Mouse (Mus musculus): ENCODE results near the gene Disp1.

Disp1 gene

DNA sequence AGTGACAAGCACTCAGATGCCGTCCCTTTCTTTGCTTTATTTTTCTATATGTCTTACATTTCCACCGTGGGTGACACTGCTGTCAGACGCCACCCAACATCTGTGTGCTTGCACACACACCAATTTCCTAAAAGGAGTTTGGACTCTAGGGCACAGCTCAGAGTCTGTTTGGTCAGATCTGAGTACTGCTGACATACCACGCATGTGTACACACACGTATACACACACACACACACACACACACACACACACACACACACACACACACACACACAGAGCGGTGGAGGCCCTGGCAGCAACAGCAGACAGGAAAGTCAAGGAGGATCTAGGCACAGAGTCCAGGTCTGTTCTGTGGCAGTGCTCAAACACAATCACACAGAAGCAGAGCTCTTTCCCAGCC is 61.1 kb downstream of the Disp1 start:
- DNase-seq = no peak

DNA sequence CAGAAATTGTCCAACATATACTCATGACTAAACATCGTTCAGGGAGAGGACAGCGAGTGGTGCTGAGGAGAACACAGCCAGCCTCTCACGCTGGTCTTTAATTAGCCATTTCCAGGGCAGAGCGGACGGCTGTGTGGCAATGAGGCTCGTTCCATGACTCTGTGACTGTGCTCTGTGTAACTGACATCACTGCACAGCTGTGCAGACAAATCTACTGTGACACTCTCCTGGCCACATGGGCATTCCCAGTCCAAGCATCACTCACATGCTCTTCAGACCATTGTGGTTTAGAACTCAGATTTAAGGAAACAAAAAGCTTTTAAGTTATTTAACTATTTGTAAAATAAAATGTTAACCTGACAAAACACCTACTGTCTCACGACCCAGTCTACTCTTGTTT is 62.1 kb downstream of the Disp1 start:
- no peak for DNase-seq

DNA sequence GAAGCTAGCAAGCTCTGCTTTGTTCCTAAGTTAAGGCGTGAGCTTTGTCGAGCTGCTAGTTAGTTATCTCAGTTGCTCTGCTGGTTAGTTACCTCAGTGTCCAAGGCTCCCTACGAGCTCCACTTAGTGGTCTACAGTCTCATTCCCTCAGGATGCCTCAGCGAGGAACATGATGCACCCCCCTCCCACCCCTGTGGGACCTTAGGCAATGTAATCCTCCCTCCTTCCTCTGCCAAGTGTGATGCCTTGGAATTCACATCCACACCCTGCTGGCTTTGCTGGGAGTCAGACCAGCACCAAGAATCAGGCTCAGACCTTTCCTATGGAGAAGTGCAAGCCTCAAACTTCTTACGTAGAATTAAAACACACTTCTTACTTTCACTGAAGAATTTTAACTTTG is 65.7 kb downstream of the Disp1 start:
- no peak for DNase-seq

DNA sequence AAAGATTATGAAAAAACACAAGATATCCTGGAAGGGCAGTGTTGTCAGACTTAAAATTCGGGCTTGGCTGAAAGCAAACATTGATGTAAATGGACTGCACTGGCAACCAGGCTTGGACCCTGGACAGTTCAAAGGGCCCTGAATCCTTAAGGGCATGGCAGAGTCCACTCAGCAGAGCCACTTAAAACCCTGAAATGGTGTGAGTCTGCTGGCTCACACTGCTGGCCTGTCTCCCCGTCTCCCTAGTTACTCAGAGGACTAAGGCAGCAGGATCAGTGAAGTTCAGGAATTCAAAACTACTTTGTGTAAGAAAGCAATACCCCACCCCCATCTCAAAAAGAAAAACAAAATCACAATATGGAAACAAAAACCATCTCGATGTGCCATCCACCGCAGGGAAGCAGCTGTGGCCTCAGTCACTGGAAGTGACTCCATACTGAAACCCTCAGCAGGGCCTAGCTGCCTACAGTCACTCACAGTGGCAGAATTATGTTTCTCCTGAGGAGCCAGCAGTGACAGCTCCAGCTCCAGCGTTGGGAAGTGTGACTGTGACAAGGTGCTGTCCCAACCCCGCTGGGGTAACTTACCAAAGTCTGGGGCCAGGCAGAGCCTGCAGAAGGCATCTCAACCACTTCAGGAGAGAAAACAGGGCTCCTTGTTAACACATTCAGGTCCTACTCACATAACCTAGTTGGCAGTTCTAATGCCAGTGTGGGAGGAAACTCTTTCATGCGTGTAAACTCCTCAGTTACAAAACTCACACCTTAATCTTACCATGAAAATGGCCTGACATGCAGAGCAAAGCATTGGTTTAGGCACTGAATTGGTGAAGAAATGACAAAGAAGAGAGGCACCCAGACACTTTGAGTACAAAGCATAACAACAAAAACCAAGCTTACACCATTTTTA is 66.8 kb downstream of the Disp1 start:
- DNase-seq = no peak

DNA sequence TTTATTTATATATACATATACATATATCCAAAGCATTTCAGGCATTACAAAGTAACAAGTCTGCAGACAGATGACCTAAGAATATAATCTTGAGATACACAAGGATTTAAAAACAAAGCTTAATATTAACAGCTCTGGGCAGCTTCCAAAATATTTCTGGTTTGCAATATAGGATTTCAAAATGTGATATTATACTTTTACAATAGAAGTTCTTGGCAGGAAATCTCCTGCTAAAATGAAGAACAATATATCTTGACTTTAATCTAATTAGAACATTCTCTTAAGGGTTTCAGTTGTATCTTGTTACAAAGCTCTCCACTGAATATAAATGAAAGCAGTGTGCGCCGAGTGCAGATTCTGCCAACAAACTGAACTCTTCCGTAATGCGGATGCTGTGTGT is 68.0 kb downstream of the Disp1 start:
- DNase-seq = no peak

DNA sequence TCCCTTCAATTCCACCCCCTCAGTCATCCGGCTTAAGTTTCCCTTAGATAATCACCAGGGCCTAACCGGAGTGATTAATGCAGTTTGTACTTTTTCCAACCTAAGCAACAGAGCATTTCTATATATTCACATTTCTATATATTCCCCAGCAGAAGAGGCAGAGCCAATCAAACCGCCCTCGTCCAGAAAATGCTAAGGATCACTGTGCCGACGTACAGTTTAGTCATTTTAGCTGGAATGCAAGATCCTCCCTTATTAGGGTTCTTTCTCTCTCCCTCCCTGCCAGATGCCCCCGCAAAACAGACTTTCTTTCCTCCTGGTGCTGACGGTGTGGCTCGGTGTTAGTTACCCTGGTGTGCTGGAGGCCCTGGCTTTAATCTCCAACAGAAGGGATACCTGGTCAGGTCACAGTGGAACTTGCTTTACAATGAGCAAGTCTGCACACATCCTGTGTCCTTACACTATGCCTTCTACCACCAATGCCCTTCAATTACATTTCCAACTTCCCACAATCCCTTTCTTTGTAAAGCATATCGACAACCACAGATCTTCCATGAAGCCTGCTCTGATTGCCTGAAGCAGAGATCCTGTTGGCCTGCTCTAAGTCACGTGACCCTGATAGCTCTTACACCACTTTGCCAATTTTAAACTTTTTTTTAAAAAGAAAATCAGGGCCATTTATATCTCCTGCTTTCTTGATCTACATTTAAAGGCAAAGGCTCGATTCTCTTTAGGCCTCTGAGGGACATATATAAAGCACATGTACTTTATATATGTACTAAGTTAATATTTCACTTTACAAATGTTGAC is 69.6 kb downstream of the Disp1 start:
- DNase-seq = no peak

DNA sequence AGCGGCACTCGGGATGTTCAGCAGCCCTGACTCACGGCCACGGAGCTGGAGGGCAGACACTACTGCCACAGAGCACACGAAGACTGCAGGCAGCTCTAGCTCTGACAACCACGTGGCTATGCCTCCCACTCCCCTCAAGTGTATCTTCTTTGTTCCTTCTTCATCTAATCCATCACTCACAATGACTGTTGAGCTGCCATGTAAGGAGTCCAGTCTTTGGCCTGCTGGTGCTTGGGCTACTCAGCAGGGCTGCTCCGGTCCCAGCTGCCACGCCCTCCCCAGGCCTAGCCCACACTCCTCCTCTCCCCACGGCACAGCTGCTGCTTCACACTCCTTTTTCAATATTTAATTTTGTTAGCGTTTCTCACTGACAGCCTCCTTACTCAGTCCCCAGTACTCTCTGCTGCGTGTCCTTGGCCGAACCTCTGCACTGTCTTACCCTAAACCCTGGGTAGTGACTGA is 70.9 kb downstream of the Disp1 start:
- DNase-seq = peak; percentile 11

DNA sequence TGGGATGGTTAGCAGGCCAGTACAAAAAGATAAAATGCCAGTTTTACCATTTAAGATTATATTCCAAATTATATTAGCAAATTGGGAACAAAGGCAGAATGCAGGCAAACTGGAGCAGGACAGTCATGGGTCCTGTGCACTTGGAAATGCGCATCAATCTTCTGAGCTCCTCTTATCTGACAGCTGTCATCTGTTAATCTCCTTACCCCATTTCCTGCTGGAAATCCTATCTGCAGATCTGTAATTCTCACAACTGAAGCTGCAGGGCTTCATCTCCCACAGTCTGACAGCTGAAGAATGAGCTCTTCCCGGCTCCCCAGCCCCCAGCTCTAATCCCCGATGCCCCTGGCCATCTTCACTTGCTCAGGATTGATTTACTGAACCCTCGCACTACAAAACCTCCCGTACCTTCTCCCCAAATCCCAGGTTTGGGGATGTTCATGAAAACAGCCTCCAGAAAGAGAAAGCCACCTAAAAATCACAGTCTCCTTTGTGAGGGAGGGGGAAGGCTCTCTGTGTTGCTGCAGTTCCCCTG is 71.7 kb downstream of the Disp1 start:
- peak; percentile 9 for DNase-seq

DNA sequence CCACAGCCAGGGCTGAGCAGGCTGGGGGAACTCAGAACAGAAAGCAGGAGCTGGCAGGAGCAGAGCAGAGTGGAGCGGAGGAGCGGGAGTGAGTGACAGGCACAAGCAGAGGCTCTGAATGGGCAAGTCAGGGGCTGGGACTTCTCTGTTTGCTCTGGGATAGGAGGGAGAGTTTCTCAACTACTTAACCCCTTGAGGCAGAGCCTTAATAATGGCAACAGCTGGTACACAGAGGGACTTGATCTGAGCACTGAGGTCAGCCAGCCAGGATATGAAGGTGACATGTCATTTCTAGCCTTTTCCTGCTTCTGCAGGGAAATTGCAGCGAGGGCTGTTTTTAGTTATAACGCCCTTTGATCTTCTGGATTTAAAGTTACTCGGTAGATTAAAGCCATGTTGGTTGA is 73.9 kb downstream of the Disp1 start:
- peak; percentile 37 for DNase-seq

DNA sequence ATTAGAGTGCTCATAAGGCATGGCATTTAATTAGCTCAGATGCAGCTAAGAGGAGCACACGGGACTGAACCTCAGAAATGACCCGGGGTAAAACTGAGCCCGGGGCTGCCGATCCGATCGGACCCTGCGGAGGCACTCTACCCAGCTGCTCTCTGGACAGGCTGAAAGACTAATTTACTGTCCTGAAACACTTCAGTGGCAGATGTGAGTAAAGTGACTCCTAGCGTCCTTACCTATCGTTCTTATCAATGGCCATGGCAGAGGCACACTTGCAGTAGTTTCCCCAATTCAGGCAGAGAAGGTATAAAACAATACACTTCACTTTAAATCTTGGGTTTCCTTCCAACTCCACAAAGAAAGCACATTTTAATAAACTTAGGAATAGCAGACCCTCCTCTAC is 74.5 kb downstream of the Disp1 start:
- DNase-seq = no peak

DNA sequence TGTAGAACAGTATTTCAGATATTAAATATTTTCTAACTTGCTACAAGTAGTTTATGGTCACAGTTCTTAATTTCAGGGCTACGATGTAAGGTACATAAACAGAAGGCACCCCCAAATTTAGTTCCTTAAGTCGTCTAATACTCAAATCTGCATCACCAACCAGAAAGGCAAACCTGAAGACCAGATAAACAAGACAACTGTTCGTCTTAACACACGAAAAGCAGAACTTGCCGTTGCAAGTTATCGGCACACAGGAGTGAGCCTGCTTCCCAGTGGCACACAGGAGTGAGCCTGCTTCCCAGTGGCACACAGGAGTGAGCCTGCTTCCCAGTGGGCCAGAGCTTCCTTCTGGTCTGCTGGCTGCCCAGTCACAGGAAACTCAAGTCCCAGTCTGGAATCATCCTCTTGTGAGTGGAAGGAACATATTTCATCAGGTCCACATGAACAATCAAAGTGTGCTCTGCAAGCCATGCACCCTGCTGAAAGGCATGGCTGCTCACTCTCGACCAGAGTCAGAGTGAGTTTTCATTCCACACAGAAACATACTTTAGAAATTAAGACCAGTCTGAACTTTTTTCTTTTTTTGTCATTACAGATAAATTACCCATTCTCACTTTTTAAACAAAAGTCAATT is 75.1 kb downstream of the Disp1 start:
- DNase-seq = no peak

DNA sequence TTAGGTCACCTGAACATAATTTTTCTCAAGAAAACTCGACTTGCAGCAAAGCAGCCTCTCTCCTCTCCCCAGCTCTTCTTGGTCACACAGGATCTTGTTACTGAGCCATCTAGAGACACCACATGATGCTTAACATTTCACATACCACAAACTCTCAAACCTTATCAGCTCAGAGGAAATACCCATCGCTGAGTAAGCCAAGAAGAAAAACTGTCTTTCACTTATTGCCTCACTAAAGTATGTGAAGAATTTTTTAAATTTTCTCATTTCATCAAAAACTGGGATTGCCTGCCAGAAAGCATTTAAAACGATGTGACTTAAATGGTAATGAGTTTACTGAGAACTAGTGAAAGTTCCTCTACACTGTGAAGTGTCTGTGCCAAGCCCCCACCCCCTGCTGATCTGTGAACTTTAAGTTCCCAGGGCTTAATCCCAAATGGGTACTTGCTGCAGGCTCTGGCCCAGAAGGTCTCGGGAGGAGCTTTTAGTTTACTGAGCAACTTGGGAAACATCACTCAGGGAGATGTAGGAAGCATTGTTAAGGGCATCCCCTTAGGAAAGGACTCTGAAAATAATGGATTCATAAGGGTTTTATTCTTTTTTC is 76.6 kb downstream of the Disp1 start:
- no peak for DNase-seq

DNA sequence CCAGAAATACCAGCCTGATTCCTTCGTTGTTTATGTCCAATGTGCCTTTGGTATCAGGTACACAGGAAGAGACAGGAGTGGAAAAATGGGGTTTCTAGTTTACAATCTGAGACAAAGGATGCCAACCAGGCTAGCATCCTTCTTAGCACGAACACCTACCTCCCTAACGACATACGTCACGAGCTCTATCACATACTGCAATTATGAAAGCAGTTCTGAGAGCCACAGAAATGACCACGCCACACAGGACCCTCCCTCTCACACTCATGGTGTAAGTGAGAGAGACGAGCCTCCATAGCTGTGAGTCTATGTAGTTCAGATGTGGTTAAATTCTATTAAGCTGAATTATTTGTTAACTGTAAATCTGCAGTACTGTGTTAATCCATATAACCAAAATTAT is 78.1 kb downstream of the Disp1 start:
- no peak for DNase-seq

DNA sequence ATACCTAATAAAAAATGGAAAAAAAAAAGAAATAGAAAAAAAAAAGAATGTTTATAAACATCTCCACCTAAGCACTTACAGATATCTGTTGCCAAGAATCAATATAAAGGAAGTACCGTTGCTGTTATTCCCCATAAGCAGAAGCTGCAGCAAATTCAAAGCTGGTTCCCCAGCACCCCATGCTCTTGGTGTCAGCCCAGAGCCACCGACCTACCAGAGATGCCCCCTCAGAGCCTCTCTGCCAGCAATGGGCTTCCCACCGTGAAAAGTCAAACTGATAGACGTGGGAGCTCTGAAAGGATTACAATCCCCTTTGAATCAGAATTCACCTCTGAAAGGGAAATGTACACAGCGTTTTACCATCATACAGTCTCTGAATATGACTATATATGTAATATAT is 78.8 kb downstream of the Disp1 start:
- DNase-seq = no peak

DNA sequence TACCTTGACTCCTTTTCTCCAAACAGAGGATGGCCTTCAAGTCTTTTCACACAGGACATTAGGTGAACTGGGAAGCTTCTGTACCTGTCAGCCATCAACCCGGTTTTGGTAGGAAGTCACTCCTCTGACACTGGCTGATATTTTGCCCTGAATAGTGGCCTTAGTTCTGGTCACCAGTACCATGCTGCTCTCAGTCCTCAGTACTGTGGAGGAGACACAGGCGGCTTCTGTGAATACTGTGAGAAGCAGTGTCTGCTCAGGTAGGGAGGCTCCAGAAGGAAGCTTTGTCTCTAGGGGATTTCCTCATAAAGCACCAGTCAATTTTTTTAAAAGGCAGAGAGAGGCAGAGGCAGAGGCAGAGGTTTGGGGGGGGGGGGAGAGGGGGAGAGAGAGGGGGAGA is 80.0 kb downstream of the Disp1 start:
- DNase-seq = no peak

DNA sequence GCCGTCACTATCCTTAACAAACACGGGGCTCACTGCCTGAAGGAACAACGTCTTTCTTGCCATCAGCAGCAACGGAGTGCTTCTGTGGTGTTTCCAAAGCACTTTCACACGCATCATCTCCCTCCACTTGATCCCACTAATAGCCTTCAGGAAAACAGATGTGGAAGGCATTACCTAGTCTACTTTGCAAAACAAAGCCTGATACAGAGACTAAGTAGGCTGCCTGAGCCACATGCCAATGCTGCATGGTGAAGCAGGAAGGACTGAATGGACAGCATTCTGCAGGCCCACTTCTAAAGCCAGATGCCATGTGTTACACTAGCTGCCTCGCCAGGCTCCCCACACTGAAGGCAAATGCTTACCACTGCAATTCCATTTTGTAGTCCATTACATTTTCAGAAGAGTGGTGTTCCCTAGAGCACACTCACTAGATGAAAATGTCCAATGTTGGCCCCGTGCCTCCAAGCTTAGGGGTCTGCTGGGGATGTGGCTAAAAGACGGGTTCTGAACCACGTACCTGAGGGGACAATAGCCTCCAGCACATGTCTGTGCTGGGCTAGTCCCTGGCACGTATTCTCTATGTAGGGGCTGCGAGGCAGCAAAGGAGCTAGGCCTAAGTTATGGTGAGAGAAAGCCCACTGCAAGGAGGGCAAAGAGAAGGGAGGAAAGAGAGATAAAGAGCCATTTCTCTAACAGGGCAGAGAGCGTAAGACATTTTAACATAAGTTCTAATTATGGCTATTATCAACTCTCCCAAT is 80.6 kb downstream of the Disp1 start:
- DNase-seq = no peak

DNA sequence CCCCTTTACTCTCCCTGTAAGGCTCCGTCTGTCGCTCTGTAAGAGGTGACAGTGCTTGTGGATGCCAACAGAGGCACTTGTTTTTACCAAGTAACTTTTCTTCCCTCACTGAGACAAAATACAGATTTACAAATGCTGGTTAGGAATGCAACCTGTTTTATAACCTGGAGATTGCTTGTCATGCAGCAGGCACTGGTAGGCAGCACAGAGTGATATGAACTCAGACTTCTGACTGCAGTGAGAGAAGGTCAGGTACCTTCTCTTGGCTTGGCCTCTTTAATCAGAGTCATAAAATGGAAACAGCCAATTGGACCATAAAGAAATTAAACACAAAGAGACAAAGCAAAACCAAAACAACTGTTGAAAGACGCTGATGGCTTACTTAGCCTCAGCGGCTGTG is 83.2 kb downstream of the Disp1 start:
- DNase-seq = no peak

DNA sequence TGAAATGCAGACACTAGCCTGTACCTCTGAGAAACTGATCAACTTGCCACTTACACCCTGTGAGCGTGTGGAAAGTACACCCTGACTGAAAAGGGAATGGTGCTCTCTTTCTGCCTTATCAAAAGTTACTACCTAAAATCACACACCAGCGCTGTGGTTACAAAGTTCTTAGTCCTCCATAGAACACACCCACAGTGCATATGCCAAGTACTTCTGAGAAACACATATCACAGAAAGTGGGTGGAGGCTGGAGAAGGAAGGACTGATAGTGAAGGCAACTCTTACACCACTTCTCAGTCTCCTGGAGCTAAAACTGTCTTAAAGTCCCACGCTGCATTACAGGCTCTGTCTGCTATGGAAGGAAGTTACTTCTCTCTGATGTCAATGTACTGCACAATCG is 86.9 kb downstream of the Disp1 start:
- no peak for DNase-seq

DNA sequence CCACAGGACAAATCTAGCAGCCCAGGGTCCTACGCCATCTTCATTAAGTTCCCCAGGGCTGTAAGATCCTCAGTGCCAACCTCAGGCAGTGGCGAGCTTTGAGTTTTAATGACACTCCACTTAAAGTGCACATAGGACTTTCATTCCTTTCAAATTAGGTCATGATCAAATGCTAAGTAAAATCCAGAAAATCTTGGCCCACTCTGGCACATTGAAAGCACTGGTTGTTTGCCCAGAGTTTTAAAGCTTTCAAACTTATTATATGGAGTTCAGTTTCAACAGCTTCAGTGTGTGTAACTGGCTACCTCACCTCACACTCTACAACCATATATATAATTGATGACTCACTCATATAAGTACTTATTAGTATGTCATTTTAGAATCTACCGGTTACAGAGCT is 87.9 kb downstream of the Disp1 start:
- DNase-seq = no peak

DNA sequence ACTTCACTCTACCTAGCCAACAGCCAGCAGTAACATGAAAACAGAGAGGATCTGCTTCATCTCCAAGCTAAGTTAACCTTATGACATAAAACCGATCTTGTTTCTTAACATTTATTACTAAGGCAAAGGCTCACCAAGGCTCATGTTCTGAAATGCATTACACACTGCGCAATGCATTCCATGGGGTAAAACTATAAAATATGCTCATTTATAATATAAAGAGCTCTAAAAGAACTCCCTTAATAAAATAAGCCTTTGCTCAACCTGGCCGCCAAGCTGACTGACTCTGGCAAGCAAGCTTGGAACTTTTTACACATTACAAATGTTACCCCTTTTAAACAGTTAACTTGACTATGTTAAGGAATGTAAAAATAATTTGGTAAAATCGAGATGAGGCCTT is 94.1 kb downstream of the Disp1 start:
- DNase-seq = no peak

DNA sequence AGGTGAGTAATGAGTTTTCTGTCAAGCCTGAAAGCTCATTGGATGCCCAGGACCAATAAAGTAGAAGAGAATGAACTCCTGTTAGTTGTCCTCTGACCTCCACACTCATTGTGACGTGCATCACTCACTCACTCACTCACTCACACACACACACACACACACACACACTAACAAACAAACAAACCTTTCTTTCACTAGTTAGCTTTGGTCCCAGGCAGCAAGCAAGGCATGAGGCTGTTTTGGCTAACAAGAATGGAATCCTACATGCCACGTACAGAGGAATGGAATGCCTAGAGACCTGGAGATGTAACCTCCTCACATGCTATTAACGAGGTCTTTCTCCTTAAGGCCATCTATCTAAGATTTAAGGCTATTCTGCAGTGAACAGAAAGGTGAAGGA is 97.6 kb downstream of the Disp1 start:
- DNase-seq = no peak

DNA sequence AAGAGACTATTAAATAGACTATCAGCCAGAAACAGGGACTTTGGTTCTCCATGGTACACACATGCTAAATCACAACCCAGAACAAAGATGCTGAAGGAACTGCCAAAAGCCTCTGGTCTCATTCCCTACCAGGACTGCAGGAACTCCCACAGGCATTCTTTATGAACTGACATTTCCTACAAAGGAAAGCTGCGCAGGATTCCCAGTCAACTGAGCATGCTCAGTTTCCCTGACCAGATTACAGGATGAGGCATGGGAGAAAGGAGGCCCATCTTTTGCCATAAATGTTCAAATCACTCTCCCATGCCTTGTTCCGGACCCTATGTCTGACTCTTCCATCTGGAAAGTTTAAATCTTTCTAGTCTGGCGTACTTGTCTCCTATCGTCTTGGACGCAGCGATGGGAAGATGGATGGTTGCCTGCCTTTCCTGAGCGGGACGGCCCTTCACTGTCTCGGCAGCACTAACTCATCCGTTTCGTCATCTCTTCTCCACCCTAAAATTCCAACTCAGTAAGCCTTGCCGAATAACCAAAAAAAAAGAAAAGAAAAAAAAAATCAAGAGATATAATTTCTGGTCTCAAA is 100.9 kb downstream of the Disp1 start:
- no peak for DNase-seq
